Mouse (Mus musculus) kidney, embryonic 15.5 days (tissue): ENCODE measurements around the gene Mreg. TPM values are rescaled to one million over a fixed set of nuclear protein-coding genes. Genes with fewer than 3 reads are reported as not detected.
"Not testable (repeated sequence)": the region's sequence is repeated elsewhere in the genome, so short reads cannot be mapped to it uniquely, and the experiment has no call there.

ENCODE experiments used
- ATAC-seq: fragments of 200-750 bp; cut with Nextera tagmentation; replicated peaks from 2 replicates; pipeline ENCODE4 v1.8.0; 2017; ENCODE audit warnings: moderate TSS enrichment; ENCODE audit not compliant: low FRiP score
- H3K27ac ChIP-seq: fragments of 300-500 bp; sonication (generic); 2 replicates; pipeline ENCODE4 v1.5.1; 2015; ENCODE audit warnings: mild to moderate bottlenecking, inconsistent platforms
- H3K27me3 ChIP-seq: fragments of 300-500 bp; sonication (generic); 2 replicates; pipeline ENCODE4 v1.6.1; 2015; ENCODE audit warnings: inconsistent platforms
- H3K36me3 ChIP-seq: fragments of 300-500 bp; sonication (generic); 2 replicates; pipeline ENCODE4 v1.6.1; 2015; ENCODE audit warnings: inconsistent platforms
- H3K4me1 ChIP-seq: fragments of 300-500 bp; sonication (generic); 2 replicates; pipeline ENCODE4 v1.6.1; 2015; ENCODE audit warnings: inconsistent platforms
- H3K4me2 ChIP-seq: fragments of 300-500 bp; sonication (generic); 2 replicates; pipeline ENCODE4 v1.6.1; 2015; ENCODE audit warnings: moderate library complexity, mild to moderate bottlenecking, inconsistent platforms
- H3K4me3 ChIP-seq: fragments of 300-500 bp; sonication (generic); replicated peaks from 2 replicates; pipeline ENCODE4 v1.5.1; 2015; ENCODE audit warnings: mild to moderate bottlenecking, inconsistent platforms
- H3K9ac ChIP-seq: fragments of 300-500 bp; sonication (generic); 2 replicates; pipeline ENCODE4 v1.6.1; 2015; ENCODE audit warnings: mild to moderate bottlenecking, inconsistent platforms
- H3K9me3 ChIP-seq: fragments of 300-500 bp; sonication (generic); replicated peaks from 2 replicates; pipeline ENCODE4 v1.6.1; 2016; ENCODE audit warnings: inconsistent platforms
- WGBS: fragments of 180-500 bp; shearing (Covaris S2); methylation state at CpG from one replicate; pipeline ENCODE4 v1.1.7; 2015; ENCODE audit warnings: mixed read lengths; 5-methylcytosine and 5-hydroxymethylcytosine counted together
- polyA plus RNA-seq: library from polyadenylated mRNA; unstranded; fragments of >200 nt; fragmentation: Nextera tagmentation; extraction: Ambion mirVana; gene quantifications from 2 replicates; pipeline ENCODE4 v1.2.1, GENCODE M21; 2015

The Mreg gene
- polyA plus RNA-seq: 5.4 and 5.7 TPM in 2 replicates

- Histone ChIP-seq H3K4me2 (peak within 1 kb of the TSS; percentile 99), H3K4me3 (peak within 1 kb of the TSS; percentile 75), H3K36me3 (no peaks in the 10 kb centered on the region), H3K27ac (peak within 1 kb of the TSS; percentile 46), H3K9ac (peak within 1 kb of the TSS; percentile 74), H3K27me3 (peaks cover 4% of the 10 kb centered on the region; the same call in 1 of the 2 replicates), H3K4me1 (peaks cover 14% of the 10 kb centered on the region), H3K9me3 (no peaks in the 10 kb centered on the region)
- ATAC-seq: peak; percentile 86
- WGBS: under 1% methylated on average over 89 of the region's 89 CpGs
Measured at GRCm38 (mm10) chr1:72211701-72212699, at the start of gene Mreg. Gene Mreg, minus strand, starts transcription at chr1:72212307.

- Histone ChIP-seq H3K27ac (0 out of 2 replicates have a peak overlapping the region, but pooled peaks have one; percentile 97), H3K9me3 (no peaks in the 10 kb centered on the region), H3K36me3 (peaks cover 10% of the 10 kb centered on the region), H3K4me3 (no peak overlapping the region; the same call in 1 of the 2 replicates), H3K4me2 (peak overlapping the region; percentile 70; the same call in 1 of the 2 replicates), H3K4me1 (peaks cover 22% of the 10 kb centered on the region), H3K27me3 (no peaks in the 10 kb centered on the region), H3K9ac (no peak overlapping the region)
- WGBS: 85% methylated on average over 9 of the region's 9 CpGs
- no peak for ATAC-seq
Measured at GRCm38 (mm10) chr1:72256381-72257256, 44.5 kb upstream of the Mreg start.

GRCm38 (mm10) chr1:72255854-72256175 lies 43.7 kb upstream of the Mreg start:
- peaks cover 22% of the 10 kb centered on the region for H3K4me1 ChIP-seq
- H3K9me3 ChIP-seq: no peaks in the 10 kb centered on the region
- 25% methylated on average over 11 of the region's 11 CpGs for WGBS
- H3K36me3 ChIP-seq: 0 out of 2 replicates have a peak, but pooled peaks cover 2% of the 10 kb centered on the region
- no peak for ATAC-seq
- no peaks in the 10 kb centered on the region for H3K27me3 ChIP-seq
- H3K4me2 ChIP-seq: peak overlapping the region; percentile 70
- peak overlapping the region; percentile 47 for H3K4me3 ChIP-seq
- peak overlapping the region; percentile 97 for H3K27ac ChIP-seq
- peak overlapping the region; percentile 15; the same call in 1 of the 2 replicates for H3K9ac ChIP-seq

GRCm38 (mm10) chr1:72255062-72255853 lies 43.2 kb upstream of the Mreg start:
- peaks cover 22% of the 10 kb centered on the region for H3K4me1 ChIP-seq
- WGBS: 3% methylated on average over 15 of the region's 15 CpGs
- H3K9me3 ChIP-seq: no peaks in the 10 kb centered on the region
- peak; percentile 93 for ATAC-seq
- peak overlapping the region; percentile 70 for H3K4me2 ChIP-seq
- peak overlapping the region; percentile 15; the same call in 1 of the 2 replicates for H3K9ac ChIP-seq
- H3K36me3 ChIP-seq: no peaks in the 10 kb centered on the region
- peak overlapping the region; percentile 47 for H3K4me3 ChIP-seq
- peak overlapping the region; percentile 97 for H3K27ac ChIP-seq
- H3K27me3 ChIP-seq: no peaks in the 10 kb centered on the region

- Histone ChIP-seq H3K4me2 (peak overlapping the region; percentile 70), H3K4me3 (peak overlapping the region; percentile 47), H3K27me3 (no peaks in the 10 kb centered on the region), H3K4me1 (peaks cover 22% of the 10 kb centered on the region), H3K9ac (peak overlapping the region; percentile 39; the same call in 1 of the 2 replicates), H3K9me3 (no peaks in the 10 kb centered on the region), H3K36me3 (no peaks in the 10 kb centered on the region), H3K27ac (peak overlapping the region; percentile 97)
- under 1% methylated on average over 35 of the region's 35 CpGs for WGBS
- ATAC-seq: peak; percentile 91
Measured at GRCm38 (mm10) chr1:72254545-72255061, 42.5 kb upstream of the Mreg start.

GRCm38 (mm10) chr1:72253881-72254491 lies 41.9 kb upstream of the Mreg start:
- Histone ChIP-seq H3K9me3 (no peaks in the 10 kb centered on the region), H3K36me3 (no peaks in the 10 kb centered on the region), H3K9ac (no peak overlapping the region), H3K4me2 (peak overlapping the region; percentile 70), H3K27me3 (no peaks in the 10 kb centered on the region), H3K4me3 (peak overlapping the region; percentile 47), H3K27ac (peak overlapping the region; percentile 97; the same call in 1 of the 2 replicates), H3K4me1 (peaks cover 22% of the 10 kb centered on the region)
- no peak for ATAC-seq
- 30% methylated on average over 11 of the region's 11 CpGs for WGBS

- H3K27me3 ChIP-seq: no peaks in the 10 kb centered on the region
- no peaks in the 10 kb centered on the region for H3K36me3 ChIP-seq
- peaks cover 21% of the 10 kb centered on the region for H3K4me1 ChIP-seq
- no peak overlapping the region for H3K9ac ChIP-seq
- 83% methylated on average over 1 of the region's 1 CpGs for WGBS
- no peak overlapping the region for H3K4me2 ChIP-seq
- no peak overlapping the region for H3K4me3 ChIP-seq
- no peak overlapping the region for H3K27ac ChIP-seq
- H3K9me3 ChIP-seq: no peaks in the 10 kb centered on the region
- ATAC-seq: no peak
Measured at GRCm38 (mm10) chr1:72251806-72252205, 39.7 kb upstream of the Mreg start.

GRCm38 (mm10) chr1:72248226-72248737 lies 36.2 kb upstream of the Mreg start:
- 50% methylated on average over 9 of the region's 9 CpGs for WGBS
- not testable (repeated sequence) for H3K4me3 ChIP-seq, H3K27ac ChIP-seq, H3K27me3 ChIP-seq, H3K9ac ChIP-seq, H3K4me1 ChIP-seq, H3K36me3 ChIP-seq, H3K9me3 ChIP-seq, ATAC-seq, H3K4me2 ChIP-seq

- Histone ChIP-seq H3K27ac (peak overlapping the region; percentile 99), H3K4me3 (peak overlapping the region; percentile 49), H3K9ac (no peak overlapping the region), H3K36me3 (no peaks in the 10 kb centered on the region), H3K4me2 (peak overlapping the region; percentile 70), H3K9me3 (no peaks in the 10 kb centered on the region), H3K27me3 (no peaks in the 10 kb centered on the region), H3K4me1 (0 out of 2 replicates have a peak, but pooled peaks cover 5% of the 10 kb centered on the region)
- ATAC-seq: peak; percentile 91
- under 1% methylated on average over 12 of the region's 12 CpGs for WGBS
Measured at GRCm38 (mm10) chr1:72244317-72245036, 32.4 kb upstream of the Mreg start.
